Mouse (Mus musculus) kidney, embryonic 14.5 days (tissue): Measurements from ENCODE around the gene Plekho2. TPM values are rescaled to one million over a fixed set of nuclear protein-coding genes. Genes with fewer than 3 reads are reported as not detected.

Experiments used
- ATAC-seq: fragments of 200-750 bp; cut with Nextera tagmentation; 2 replicates; pipeline ENCODE4 v1.8.0; 2017; ENCODE audit warnings: moderate number of reproducible peaks, mild to moderate bottlenecking, moderate TSS enrichment, moderate library complexity; ENCODE audit not compliant: low FRiP score, low TSS enrichment
- H3K27ac ChIP-seq: fragments of 300-500 bp; sonication (generic); 2 replicates; pipeline ENCODE4 v1.5.1; 2014; ENCODE audit warnings: low read depth, mild to moderate bottlenecking, low read length, moderate library complexity, mixed read lengths
- H3K27me3 ChIP-seq: fragments of 300-500 bp; sonication (generic); 2 replicates; pipeline ENCODE4 v1.6.1; 2014; ENCODE audit warnings: mild to moderate bottlenecking, low read length; ENCODE audit not compliant: control insufficient read depth, insufficient read depth
- H3K36me3 ChIP-seq: fragments of 300-500 bp; sonication (generic); 2 replicates; pipeline ENCODE4 v1.6.1; 2014; ENCODE audit warnings: low read length, mixed read lengths; ENCODE audit not compliant: control insufficient read depth, insufficient read depth
- H3K4me1 ChIP-seq: fragments of 300-500 bp; sonication (generic); 2 replicates; pipeline ENCODE4 v1.6.1; 2014; ENCODE audit warnings: low read length, mixed read lengths; ENCODE audit not compliant: control insufficient read depth, insufficient read depth
- H3K4me2 ChIP-seq: fragments of 300-500 bp; sonication (generic); replicated peaks from 2 replicates; pipeline ENCODE4 v1.6.1; 2014; ENCODE audit warnings: low read depth, mild to moderate bottlenecking, low read length
- H3K4me3 ChIP-seq: fragments of 300-500 bp; sonication (generic); 2 replicates; pipeline ENCODE4 v1.5.1; 2014; ENCODE audit warnings: mild to moderate bottlenecking, low read length
- H3K9ac ChIP-seq: fragments of 300-500 bp; sonication (generic); 2 replicates; pipeline ENCODE4 v1.6.1; 2014; ENCODE audit warnings: low read depth, mild to moderate bottlenecking, low read length, moderate library complexity
- H3K9me3 ChIP-seq: fragments of 300-500 bp; sonication (generic); 2 replicates; pipeline ENCODE4 v1.6.1; 2016; ENCODE audit warnings: low read length; ENCODE audit not compliant: control insufficient read depth
- WGBS: fragments of 180-500 bp; shearing (Covaris S2); extraction: QIAGEN DNeasy Blood & Tissue Kit; methylation state at CpG from one replicate; pipeline ENCODE4 v1.1.7; 2014; 5-methylcytosine and 5-hydroxymethylcytosine counted together
- polyA plus RNA-seq: library from polyadenylated mRNA; unstranded; fragments of >200 nt; fragmentation: Nextera tagmentation; extraction: Ambion mirVana; gene quantifications from 2 replicates; pipeline ENCODE4 v1.2.1, GENCODE M21; 2014

Plekho2 gene
- polyA plus RNA-seq, result 10.8 and 14.1 TPM in 2 replicates

GRCm38 (mm10) chr9:65579781-65580371 is at the start of gene Plekho2:
Plekho2 (minus strand) TSS chr9:65580040.
- peak within 1 kb of the TSS; percentile 62 for H3K9ac ChIP-seq
- peak within 1 kb of the TSS; percentile 64 for H3K4me3 ChIP-seq
- under 1% methylated on average over 45 of the region's 45 CpGs for WGBS
- peak within 1 kb of the TSS; percentile 49 for H3K27ac ChIP-seq
- H3K36me3 ChIP-seq, result no peaks in the 10 kb centered on the region
- ATAC-seq, result peak; percentile 95
- H3K9me3 ChIP-seq, result no peaks in the 10 kb centered on the region
- H3K27me3 ChIP-seq, result no peaks in the 10 kb centered on the region
- H3K4me1 ChIP-seq, result peaks cover 44% of the 10 kb centered on the region
- H3K4me2 ChIP-seq, result peak within 1 kb of the TSS; percentile 68

- H3K4me3 ChIP-seq, result peak within 1 kb of the TSS; percentile 77
- peak within 1 kb of the TSS; percentile 98 for H3K4me2 ChIP-seq
- H3K27ac ChIP-seq, result peak within 1 kb of the TSS; percentile 55; the same call in 1 of the 2 replicates
- 1% methylated on average over 38 of the region's 40 CpGs for WGBS
- H3K27me3 ChIP-seq, result peaks cover 12% of the 10 kb centered on the region
- ATAC-seq, result no peak
- no peaks in the 10 kb centered on the region for H3K36me3 ChIP-seq
- peak within 1 kb of the TSS; percentile 83 for H3K9ac ChIP-seq
- H3K4me1 ChIP-seq, result peaks cover 14% of the 10 kb centered on the region; the same call in 1 of the 2 replicates
- H3K9me3 ChIP-seq, result no peaks in the 10 kb centered on the region
Measured at GRCm38 (mm10) chr9:65629025-65629766, 49.4 kb upstream of the Plekho2 start, which contains the start of gene Rbpms2. Rbpms2 (plus strand) TSS chr9:65629648.

GRCm38 (mm10) chr9:65624266-65624665 is 44.4 kb upstream of the Plekho2 start:
- no peaks in the 10 kb centered on the region for H3K9me3 ChIP-seq
- H3K9ac ChIP-seq, result no peak overlapping the region
- no peaks in the 10 kb centered on the region for H3K36me3 ChIP-seq
- H3K4me2 ChIP-seq, result no peak overlapping the region
- H3K27me3 ChIP-seq, result peaks cover 12% of the 10 kb centered on the region
- ATAC-seq, result no peak
- H3K4me3 ChIP-seq, result no peak overlapping the region
- 75% methylated on average over 2 of the region's 2 CpGs for WGBS
- no peak overlapping the region for H3K27ac ChIP-seq
- 0 out of 2 replicates have a peak, but pooled peaks cover 4% of the 10 kb centered on the region for H3K4me1 ChIP-seq

GRCm38 (mm10) chr9:65622826-65623225 is 43.0 kb upstream of the Plekho2 start:
- Histone ChIP-seq H3K27me3 (peaks cover under 1% of the 10 kb centered on the region; the same call in 1 of the 2 replicates), H3K36me3 (no peaks in the 10 kb centered on the region), H3K27ac (no peak overlapping the region), H3K4me3 (no peak overlapping the region), H3K4me1 (no peaks in the 10 kb centered on the region), H3K9me3 (no peaks in the 10 kb centered on the region), H3K9ac (no peak overlapping the region), H3K4me2 (no peak overlapping the region)
- no peak for ATAC-seq
- WGBS, result 74% methylated on average over 5 of the region's 5 CpGs

GRCm38 (mm10) chr9:65621666-65622065 is 41.8 kb upstream of the Plekho2 start:
- H3K36me3 ChIP-seq, result no peaks in the 10 kb centered on the region
- ATAC-seq, result no peak
- H3K4me3 ChIP-seq, result no peak overlapping the region
- H3K4me2 ChIP-seq, result no peak overlapping the region
- no peaks in the 10 kb centered on the region for H3K4me1 ChIP-seq
- H3K9me3 ChIP-seq, result no peaks in the 10 kb centered on the region
- no peak overlapping the region for H3K9ac ChIP-seq
- no peaks in the 10 kb centered on the region for H3K27me3 ChIP-seq
- 84% methylated on average over 2 of the region's 2 CpGs for WGBS
- H3K27ac ChIP-seq, result no peak overlapping the region

GRCm38 (mm10) chr9:65621196-65621595 is 41.4 kb upstream of the Plekho2 start:
- 90% methylated on average over 4 of the region's 4 CpGs for WGBS
- Histone ChIP-seq H3K9me3 (no peaks in the 10 kb centered on the region), H3K4me2 (no peak overlapping the region), H3K9ac (no peak overlapping the region), H3K27ac (no peak overlapping the region), H3K27me3 (no peaks in the 10 kb centered on the region), H3K36me3 (no peaks in the 10 kb centered on the region), H3K4me3 (no peak overlapping the region), H3K4me1 (no peaks in the 10 kb centered on the region)
- no peak for ATAC-seq

- WGBS, result 64% methylated on average over 3 of the region's 3 CpGs
- Histone ChIP-seq H3K36me3 (no peaks in the 10 kb centered on the region), H3K4me2 (no peak overlapping the region), H3K4me1 (no peaks in the 10 kb centered on the region), H3K9me3 (no peaks in the 10 kb centered on the region), H3K9ac (no peak overlapping the region), H3K4me3 (no peak overlapping the region), H3K27ac (no peak overlapping the region), H3K27me3 (no peaks in the 10 kb centered on the region)
- no peak for ATAC-seq
Measured at GRCm38 (mm10) chr9:65619311-65619710, 39.5 kb upstream of the Plekho2 start.

- Histone ChIP-seq H3K9me3 (no peaks in the 10 kb centered on the region), H3K27me3 (no peaks in the 10 kb centered on the region), H3K36me3 (no peaks in the 10 kb centered on the region), H3K4me3 (no peak overlapping the region), H3K27ac (no peak overlapping the region), H3K4me2 (no peak overlapping the region), H3K9ac (no peak overlapping the region), H3K4me1 (no peaks in the 10 kb centered on the region)
- no peak for ATAC-seq
- 71% methylated on average over 2 of the region's 2 CpGs for WGBS
Measured at GRCm38 (mm10) chr9:65613098-65613497, 33.3 kb upstream of the Plekho2 start.

GRCm38 (mm10) chr9:65611969-65612486 is 32.2 kb upstream of the Plekho2 start:
- H3K4me2 ChIP-seq, result no peak overlapping the region
- H3K4me3 ChIP-seq, result no peak overlapping the region
- H3K27ac ChIP-seq, result no peak overlapping the region
- no peaks in the 10 kb centered on the region for H3K36me3 ChIP-seq
- WGBS, result 80% methylated on average over 5 of the region's 5 CpGs
- H3K9me3 ChIP-seq, result no peaks in the 10 kb centered on the region
- H3K4me1 ChIP-seq, result 0 out of 2 replicates have a peak, but pooled peaks cover under 1% of the 10 kb centered on the region
- H3K27me3 ChIP-seq, result no peaks in the 10 kb centered on the region
- H3K9ac ChIP-seq, result no peak overlapping the region
- ATAC-seq, result no peak
